Mouse (Mus musculus): ENCODE measurements around the gene Myo1h. TPM values are rescaled to one million over a fixed set of nuclear protein-coding genes. Genes with fewer than 3 reads are reported as not detected.

Myo1h gene
- polyA plus RNA-seq, 1 experiment from 2014 or later, result 0.82 TPM

- Histone ChIP-seq H3K4me3 (no peak overlapping the region), H3K27ac (no peak overlapping the region), H3K9me3 (no peaks in the 10 kb centered on the region), H3K36me3 (no peaks in the 10 kb centered on the region), H3K27me3 (ENCODE audit: insufficient read depth, poor library complexity, severe bottlenecking) (peaks cover 52% of the 10 kb centered on the region), H3K4me1 (no peaks in the 10 kb centered on the region; the same call in none of the 2 replicates)
- DNase-seq (ENCODE audit: low spot score), result no peak
- WGBS, result 70% methylated on average over 22 of the region's 22 CpGs
These were observed 10.3 kb downstream of the Myo1h start for GRCm38 (mm10) chr5:114299156-114299855.

GRCm38 (mm10) chr5:114299883-114300610 is 11.1 kb downstream of the Myo1h start:
- Histone ChIP-seq H3K27ac (no peak overlapping the region), H3K4me3 (no peak overlapping the region), H3K9me3 (no peaks in the 10 kb centered on the region), H3K36me3 (no peaks in the 10 kb centered on the region), H3K27me3 (ENCODE audit: insufficient read depth, poor library complexity, severe bottlenecking) (peaks cover 47% of the 10 kb centered on the region), H3K4me1 (no peaks in the 10 kb centered on the region; the same call in none of the 2 replicates)
- WGBS, result 79% methylated on average over 24 of the region's 24 CpGs
- no peak for DNase-seq (ENCODE audit: low spot score)

GRCm38 (mm10) chr5:114303166-114303565 is 14.2 kb downstream of the Myo1h start:
- H3K4me3 ChIP-seq, result no peak overlapping the region
- H3K4me1 ChIP-seq, result no peaks in the 10 kb centered on the region; the same call in 1 of the 2 replicates
- H3K9me3 ChIP-seq, result no peaks in the 10 kb centered on the region
- peaks cover 53% of the 10 kb centered on the region for H3K27me3 ChIP-seq (ENCODE audit: insufficient read depth, poor library complexity, severe bottlenecking)
- DNase-seq (ENCODE audit: low spot score), result no peak
- H3K27ac ChIP-seq, result no peak overlapping the region
- WGBS, result 71% methylated on average over 6 of the region's 6 CpGs
- H3K36me3 ChIP-seq, result no peaks in the 10 kb centered on the region

- Histone ChIP-seq H3K9me3 (no peaks in the 10 kb centered on the region), H3K36me3 (no peaks in the 10 kb centered on the region), H3K4me3 (no peak overlapping the region), H3K27ac (no peak overlapping the region), H3K4me1 (no peaks in the 10 kb centered on the region), H3K27me3 (ENCODE audit: insufficient read depth, poor library complexity, severe bottlenecking) (peaks cover 41% of the 10 kb centered on the region)
- DNase-seq (ENCODE audit: low spot score), result no peak
- WGBS, result 63% methylated on average over 5 of the region's 5 CpGs
These were observed 17.5 kb downstream of the Myo1h start for GRCm38 (mm10) chr5:114306496-114306895.

- H3K27me3 ChIP-seq (ENCODE audit: insufficient read depth, poor library complexity, severe bottlenecking), result peaks cover 19% of the 10 kb centered on the region
- no peaks in the 10 kb centered on the region for H3K4me1 ChIP-seq
- 52% methylated on average over 18 of the region's 18 CpGs for WGBS
- H3K9me3 ChIP-seq, result no peaks in the 10 kb centered on the region
- no peak for DNase-seq (ENCODE audit: low spot score)
- no peak overlapping the region for H3K27ac ChIP-seq
- no peaks in the 10 kb centered on the region for H3K36me3 ChIP-seq
- H3K4me3 ChIP-seq, result no peak overlapping the region
These were observed 20.1 kb downstream of the Myo1h start for GRCm38 (mm10) chr5:114308765-114309679.

GRCm38 (mm10) chr5:114309680-114310036 is 20.7 kb downstream of the Myo1h start:
- 77% methylated on average over 11 of the region's 11 CpGs for WGBS
- peaks cover 1% of the 10 kb centered on the region; the same call in 1 of the 2 replicates for H3K4me1 ChIP-seq
- H3K36me3 ChIP-seq, result no peaks in the 10 kb centered on the region

GRCm38 (mm10) chr5:114323105-114323790 is 34.3 kb downstream of the Myo1h start:
- Histone ChIP-seq H3K4me3 (0 out of 2 replicates have a peak overlapping the region, but pooled peaks have one; percentile 19), H3K27ac (no peak overlapping the region), H3K9me3 (no peaks in the 10 kb centered on the region), H3K4me1 (peaks cover 13% of the 10 kb centered on the region), H3K27me3 (ENCODE audit: insufficient read depth, poor library complexity, severe bottlenecking) (peaks cover 20% of the 10 kb centered on the region), H3K36me3 (no peaks in the 10 kb centered on the region)
- 55% methylated on average over 25 of the region's 25 CpGs for WGBS
- no peak for DNase-seq (ENCODE audit: low spot score)

More at GRCm38 (mm10) chr5:114309680-114310036, 20.7 kb downstream of the Myo1h start:
- no peak for DNase-seq (ENCODE audit: low spot score)
- Histone ChIP-seq H3K27ac (no peak overlapping the region), H3K27me3 (ENCODE audit: insufficient read depth, poor library complexity, severe bottlenecking) (peaks cover 19% of the 10 kb centered on the region; the same call in 1 of the 2 replicates), H3K4me3 (no peak overlapping the region), H3K9me3 (no peaks in the 10 kb centered on the region)

- no peaks in the 10 kb centered on the region for H3K9me3 ChIP-seq
- H3K36me3 ChIP-seq, result no peaks in the 10 kb centered on the region
- no peak for DNase-seq (ENCODE audit: low spot score)
- H3K27me3 ChIP-seq (ENCODE audit: insufficient read depth, poor library complexity, severe bottlenecking), result peaks cover 18% of the 10 kb centered on the region
- 0 out of 2 replicates have a peak overlapping the region, but pooled peaks have one; percentile 19 for H3K4me3 ChIP-seq
- H3K4me1 ChIP-seq, result peaks cover 13% of the 10 kb centered on the region
- no peak overlapping the region for H3K27ac ChIP-seq
- WGBS, result 24% methylated on average over 16 of the region's 16 CpGs
These were observed 35.0 kb downstream of the Myo1h start for GRCm38 (mm10) chr5:114323791-114324507.

GRCm38 (mm10) chr5:114342996-114343395 is 54.0 kb downstream of the Myo1h start:
- Histone ChIP-seq H3K4me3 (no peak overlapping the region), H3K4me1 (peaks cover 7% of the 10 kb centered on the region), H3K27me3 (ENCODE audit: insufficient read depth, poor library complexity, severe bottlenecking) (peaks cover 14% of the 10 kb centered on the region; the same call in 1 of the 2 replicates), H3K36me3 (no peaks in the 10 kb centered on the region), H3K9me3 (no peaks in the 10 kb centered on the region), H3K27ac (no peak overlapping the region)
- WGBS, result 72% methylated on average over 5 of the region's 5 CpGs
- no peak for DNase-seq (ENCODE audit: low spot score)

- Histone ChIP-seq H3K4me1 (peaks cover 10% of the 10 kb centered on the region), H3K9me3 (no peaks in the 10 kb centered on the region), H3K27me3 (ENCODE audit: insufficient read depth, poor library complexity, severe bottlenecking) (peaks cover 14% of the 10 kb centered on the region; the same call in 1 of the 2 replicates), H3K27ac (no peak overlapping the region), H3K36me3 (no peaks in the 10 kb centered on the region), H3K4me3 (no peak overlapping the region)
- DNase-seq (ENCODE audit: low spot score), result no peak
- WGBS, result 85% methylated on average over 7 of the region's 7 CpGs
These were observed 54.6 kb downstream of the Myo1h start for GRCm38 (mm10) chr5:114343612-114344011.

- 50% methylated on average over 3 of the region's 3 CpGs for WGBS
- DNase-seq (ENCODE audit: low spot score), result no peak
- no peaks in the 10 kb centered on the region for H3K9me3 ChIP-seq
- H3K4me3 ChIP-seq, result no peak overlapping the region
- H3K36me3 ChIP-seq, result no peaks in the 10 kb centered on the region
- H3K27me3 ChIP-seq (ENCODE audit: insufficient read depth, poor library complexity, severe bottlenecking), result peaks cover 11% of the 10 kb centered on the region; the same call in 1 of the 2 replicates
- peaks cover 10% of the 10 kb centered on the region for H3K4me1 ChIP-seq
- no peak overlapping the region for H3K27ac ChIP-seq
These were observed 56.6 kb downstream of the Myo1h start for GRCm38 (mm10) chr5:114345538-114345937.
